Mouse (Mus musculus): ENCODE results near the gene Vkorc1l1. TPM values are rescaled to one million over a fixed set of nuclear protein-coding genes. Genes with fewer than 3 reads are reported as not detected.
"Not testable (repeated sequence)": the region's sequence is repeated elsewhere in the genome, so short reads cannot be mapped to it uniquely, and the experiment has no call there.

Gene Vkorc1l1
- polyA plus RNA-seq, 1 experiment from 2014 or later = 26.2 TPM

DNA sequence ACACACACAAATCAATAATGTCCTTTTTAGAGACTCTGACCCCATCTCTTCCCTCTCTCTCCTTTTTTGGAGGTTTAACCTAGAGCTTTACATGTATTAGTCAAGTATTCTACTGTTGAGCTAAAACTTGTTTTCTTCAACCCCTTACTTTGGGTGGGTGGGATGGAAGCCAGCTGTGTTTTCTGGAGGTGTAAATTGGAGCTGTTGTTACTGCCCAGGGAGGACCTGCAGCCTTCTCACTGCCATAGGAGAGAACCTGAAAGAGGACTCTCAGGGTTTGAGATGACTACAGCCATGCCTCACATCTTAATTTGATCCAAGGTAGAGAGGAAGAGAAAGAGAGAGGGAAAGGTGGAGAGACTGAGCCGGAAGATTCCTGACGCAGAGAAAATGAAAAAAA lies 1.5 kb upstream of the Vkorc1l1 start:
- Histone ChIP-seq H3K4me1 (ENCODE audit: control insufficient read depth, insufficient read depth, low read length) (peaks cover 5% of the 10 kb centered on the region; the same call in 1 of the 2 replicates), H3K4me3 (ENCODE audit: low read depth, low read length) (no peak overlapping the region), H3K27ac (ENCODE audit: low read depth, low read length) (no peak overlapping the region), H3K4me2 (ENCODE audit: low read depth, low read length) (no peak overlapping the region), H3K9ac (replicated peaks; ENCODE audit: low read depth, low read length) (no peak overlapping the region), H3K27me3 (ENCODE audit: control insufficient read depth, insufficient read depth, low read length) (no peaks in the 10 kb centered on the region), H3K36me3 (ENCODE audit: control insufficient read depth, insufficient read depth, low read length) (0 out of 2 replicates have a peak, but pooled peaks cover 3% of the 10 kb centered on the region), H3K9me3 (ENCODE audit: control insufficient read depth, low read length) (no peaks in the 10 kb centered on the region)
- ATAC-seq (ENCODE audit: low read depth) = no peak
- WGBS = 76% methylated on average over 2 of the region's 2 CpGs

DNA sequence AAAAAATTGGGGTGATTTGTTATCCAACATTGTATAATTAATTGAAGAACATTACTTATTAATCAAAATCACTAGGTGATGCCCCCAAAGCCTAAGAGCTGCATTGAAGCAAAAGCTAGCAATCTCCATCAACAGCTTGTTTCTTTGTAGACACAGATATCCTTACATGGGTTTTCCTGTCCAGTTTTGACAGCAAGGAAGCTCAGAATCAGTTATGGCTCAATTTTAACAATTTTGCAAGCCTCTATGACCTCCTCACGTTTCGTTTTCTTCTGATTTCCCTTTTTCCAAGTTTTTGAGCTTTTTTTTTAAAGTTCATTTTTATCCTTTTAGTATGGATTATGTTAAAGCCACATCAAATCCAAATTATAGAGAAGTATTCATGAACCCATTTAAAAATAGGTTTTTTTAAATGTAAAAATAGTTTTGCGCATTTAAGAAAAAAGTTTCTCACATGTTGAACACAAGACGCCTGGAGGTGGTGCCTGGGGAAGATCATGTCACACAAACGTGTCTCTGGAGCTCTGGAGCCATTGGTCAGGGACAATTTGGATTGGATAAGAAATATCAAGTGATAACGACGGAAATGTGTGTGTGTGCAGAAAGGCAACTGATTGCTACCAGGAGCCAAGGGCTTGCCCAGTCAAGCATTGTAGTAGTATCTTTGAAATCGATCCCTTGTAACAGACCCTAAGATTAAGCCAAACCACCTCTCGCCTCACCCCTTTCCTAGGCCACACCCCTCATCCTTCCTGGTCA lies 855 bp upstream of the Vkorc1l1 start:
- H3K4me2 ChIP-seq (ENCODE audit: low read depth, low read length) = peak overlapping the region; percentile 45
- 0 out of 2 replicates have a peak, but pooled peaks cover 3% of the 10 kb centered on the region for H3K36me3 ChIP-seq (ENCODE audit: control insufficient read depth, insufficient read depth, low read length)
- no peaks in the 10 kb centered on the region for H3K27me3 ChIP-seq (ENCODE audit: control insufficient read depth, insufficient read depth, low read length)
- no peaks in the 10 kb centered on the region for H3K9me3 ChIP-seq (ENCODE audit: control insufficient read depth, low read length)
- 10% methylated on average over 9 of the region's 9 CpGs for WGBS
- H3K4me3 ChIP-seq (ENCODE audit: low read depth, low read length) = peak overlapping the region; percentile 69
- ATAC-seq (ENCODE audit: low read depth) = no peak
- peaks cover 5% of the 10 kb centered on the region; the same call in 1 of the 2 replicates for H3K4me1 ChIP-seq (ENCODE audit: control insufficient read depth, insufficient read depth, low read length)
- H3K9ac ChIP-seq (replicated peaks; ENCODE audit: low read depth, low read length) = no peak overlapping the region
- H3K27ac ChIP-seq (ENCODE audit: low read depth, low read length) = peak overlapping the region; percentile 28; the same call in 1 of the 2 replicates

DNA sequence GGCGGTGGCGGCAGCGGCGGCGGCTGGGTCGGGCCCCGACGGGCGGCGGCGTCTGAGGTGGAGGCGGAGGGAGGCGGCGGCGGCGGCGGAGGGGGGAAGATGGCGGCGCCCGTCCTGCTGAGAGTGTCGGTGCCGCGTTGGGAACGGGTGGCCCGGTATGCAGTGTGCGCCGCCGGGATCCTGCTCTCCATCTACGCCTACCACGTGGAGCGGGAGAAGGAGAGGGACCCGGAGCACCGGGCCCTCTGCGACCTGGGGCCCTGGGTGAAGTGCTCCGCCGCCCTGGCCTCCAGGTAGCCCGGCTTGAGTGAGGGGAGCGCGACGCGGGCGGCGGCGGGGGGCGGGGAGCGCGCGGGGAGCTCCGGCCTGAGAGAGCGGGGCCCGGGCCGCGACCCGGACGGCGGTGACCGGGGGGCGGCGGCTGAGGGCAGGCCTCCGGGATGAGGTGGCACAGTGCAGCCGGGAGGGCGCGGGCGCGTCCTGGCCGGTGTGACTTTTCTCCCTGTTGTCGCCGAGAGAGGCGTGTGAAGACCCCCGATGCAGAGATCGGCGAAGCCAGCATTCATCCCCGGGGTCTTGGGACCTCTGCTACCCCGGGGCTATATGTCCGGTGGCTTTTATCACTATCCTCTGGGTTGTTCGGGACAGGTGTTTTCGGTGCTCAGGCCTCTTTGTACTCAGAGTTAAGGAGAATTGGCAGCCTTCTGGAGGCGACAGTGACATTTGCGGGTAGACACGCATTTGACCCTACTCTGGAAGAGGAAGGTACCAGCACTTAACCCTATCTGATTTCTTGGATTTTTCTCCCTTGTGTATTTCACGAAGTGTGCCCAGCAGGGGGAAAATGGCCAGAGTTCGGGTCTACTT lies 536 bp downstream of the Vkorc1l1 start:
- not testable (repeated sequence) for H3K9me3 ChIP-seq (ENCODE audit: control insufficient read depth, low read length); H3K36me3 ChIP-seq (ENCODE audit: control insufficient read depth, insufficient read depth, low read length); H3K4me1 ChIP-seq (ENCODE audit: control insufficient read depth, insufficient read depth, low read length); H3K27me3 ChIP-seq (ENCODE audit: control insufficient read depth, insufficient read depth, low read length)
- Histone ChIP-seq H3K27ac (ENCODE audit: low read depth, low read length) (peak overlapping the region; percentile 60), H3K4me2 (ENCODE audit: low read depth, low read length) (peak overlapping the region; percentile 80), H3K9ac (replicated peaks; ENCODE audit: low read depth, low read length) (peak overlapping the region; percentile 76), H3K4me3 (ENCODE audit: low read depth, low read length) (peak overlapping the region; percentile 69)
- ATAC-seq (ENCODE audit: low read depth) = peak; percentile 68
- 0% methylated on average over 35 of the region's 82 CpGs for WGBS

DNA sequence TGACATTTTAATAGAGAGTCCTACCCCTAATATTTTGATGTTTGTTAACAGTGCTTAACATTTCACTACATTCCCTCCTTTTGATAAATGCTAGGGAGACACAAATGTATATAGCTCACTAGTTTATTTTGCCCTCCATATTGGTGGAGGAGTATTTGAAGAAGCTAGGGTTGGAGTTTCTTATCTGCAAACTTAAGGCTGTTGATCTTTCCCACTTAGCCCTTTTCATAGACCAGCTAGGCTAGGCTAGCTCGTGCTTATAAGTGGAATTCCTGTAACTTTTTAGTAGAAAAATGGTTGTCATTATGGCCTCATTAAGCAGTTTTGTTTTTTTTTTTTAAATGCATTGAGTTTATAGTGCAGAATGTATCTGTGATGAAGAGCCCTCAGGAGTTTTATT lies 1.6 kb downstream of the Vkorc1l1 start:
- no peak overlapping the region for H3K4me3 ChIP-seq (ENCODE audit: low read depth, low read length)
- no peak overlapping the region for H3K9ac ChIP-seq (replicated peaks; ENCODE audit: low read depth, low read length)
- no peak overlapping the region for H3K4me2 ChIP-seq (ENCODE audit: low read depth, low read length)
- no peak overlapping the region for H3K27ac ChIP-seq (ENCODE audit: low read depth, low read length)
- no peaks in the 10 kb centered on the region for H3K27me3 ChIP-seq (ENCODE audit: control insufficient read depth, insufficient read depth, low read length)
- 87% methylated on average over 1 of the region's 1 CpGs for WGBS
- H3K4me1 ChIP-seq (ENCODE audit: control insufficient read depth, insufficient read depth, low read length) = peaks cover 5% of the 10 kb centered on the region; the same call in 1 of the 2 replicates
- ATAC-seq (ENCODE audit: low read depth) = no peak
- H3K9me3 ChIP-seq (ENCODE audit: control insufficient read depth, low read length) = no peaks in the 10 kb centered on the region
- H3K36me3 ChIP-seq (ENCODE audit: control insufficient read depth, insufficient read depth, low read length) = 0 out of 2 replicates have a peak, but pooled peaks cover 3% of the 10 kb centered on the region

DNA sequence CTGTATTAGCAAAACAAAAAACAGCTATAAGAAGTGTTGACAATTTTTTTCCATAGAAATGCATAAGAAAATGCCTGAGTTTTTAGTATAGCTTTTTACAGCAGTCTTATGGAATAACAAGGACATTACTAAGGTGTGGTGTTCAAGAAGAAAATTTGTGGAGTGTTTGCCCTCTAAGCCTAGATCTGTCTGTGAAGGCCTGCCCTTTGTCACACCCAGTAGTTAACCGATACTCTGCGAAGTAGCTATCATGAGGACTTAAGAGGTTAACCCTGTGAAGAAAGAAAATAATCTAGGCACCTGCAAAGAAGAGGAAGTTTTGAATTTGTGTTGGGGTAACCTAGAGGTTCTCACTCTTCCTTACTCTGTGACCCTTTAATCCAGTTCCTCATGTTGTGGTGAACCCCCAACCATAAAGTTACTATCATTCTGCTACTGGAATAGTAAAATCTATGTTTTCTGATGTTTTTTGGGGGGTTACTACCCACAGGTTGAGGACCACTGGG lies 5.8 kb downstream of the Vkorc1l1 start:
- 97% methylated on average over 2 of the region's 2 CpGs for WGBS
- no peaks in the 10 kb centered on the region for H3K9me3 ChIP-seq (ENCODE audit: control insufficient read depth, low read length)
- 0 out of 2 replicates have a peak, but pooled peaks cover 3% of the 10 kb centered on the region for H3K36me3 ChIP-seq (ENCODE audit: control insufficient read depth, insufficient read depth, low read length)
- no peak for ATAC-seq (ENCODE audit: low read depth)
- H3K27me3 ChIP-seq (ENCODE audit: control insufficient read depth, insufficient read depth, low read length) = no peaks in the 10 kb centered on the region
- H3K27ac ChIP-seq (ENCODE audit: low read depth, low read length) = no peak overlapping the region
- no peak overlapping the region for H3K4me3 ChIP-seq (ENCODE audit: low read depth, low read length)
- no peak overlapping the region for H3K9ac ChIP-seq (replicated peaks; ENCODE audit: low read depth, low read length)
- H3K4me2 ChIP-seq (ENCODE audit: low read depth, low read length) = no peak overlapping the region
- H3K4me1 ChIP-seq (ENCODE audit: control insufficient read depth, insufficient read depth, low read length) = peaks cover 4% of the 10 kb centered on the region; the same call in 1 of the 2 replicates

DNA sequence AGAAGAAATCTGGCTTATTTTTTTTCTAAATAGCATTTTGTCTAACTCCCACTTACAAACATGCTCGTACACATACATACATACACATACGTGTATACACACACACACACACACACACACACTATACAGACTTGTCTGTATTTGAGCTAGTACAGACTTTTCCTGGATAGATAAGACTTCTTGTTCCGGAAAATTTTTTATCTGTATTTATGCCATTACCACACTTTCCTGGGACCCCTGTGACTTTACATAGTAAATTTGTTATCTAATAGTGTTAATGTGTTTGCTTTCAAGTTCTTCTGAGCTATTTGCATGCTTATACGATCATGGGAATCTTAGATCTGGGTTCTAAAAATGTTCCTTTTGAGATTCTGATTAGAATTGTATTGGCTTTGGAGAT lies 10.4 kb downstream of the Vkorc1l1 start:
- WGBS = 94% methylated on average over 4 of the region's 4 CpGs
- H3K9ac ChIP-seq (replicated peaks; ENCODE audit: low read depth, low read length) = no peak overlapping the region

DNA sequence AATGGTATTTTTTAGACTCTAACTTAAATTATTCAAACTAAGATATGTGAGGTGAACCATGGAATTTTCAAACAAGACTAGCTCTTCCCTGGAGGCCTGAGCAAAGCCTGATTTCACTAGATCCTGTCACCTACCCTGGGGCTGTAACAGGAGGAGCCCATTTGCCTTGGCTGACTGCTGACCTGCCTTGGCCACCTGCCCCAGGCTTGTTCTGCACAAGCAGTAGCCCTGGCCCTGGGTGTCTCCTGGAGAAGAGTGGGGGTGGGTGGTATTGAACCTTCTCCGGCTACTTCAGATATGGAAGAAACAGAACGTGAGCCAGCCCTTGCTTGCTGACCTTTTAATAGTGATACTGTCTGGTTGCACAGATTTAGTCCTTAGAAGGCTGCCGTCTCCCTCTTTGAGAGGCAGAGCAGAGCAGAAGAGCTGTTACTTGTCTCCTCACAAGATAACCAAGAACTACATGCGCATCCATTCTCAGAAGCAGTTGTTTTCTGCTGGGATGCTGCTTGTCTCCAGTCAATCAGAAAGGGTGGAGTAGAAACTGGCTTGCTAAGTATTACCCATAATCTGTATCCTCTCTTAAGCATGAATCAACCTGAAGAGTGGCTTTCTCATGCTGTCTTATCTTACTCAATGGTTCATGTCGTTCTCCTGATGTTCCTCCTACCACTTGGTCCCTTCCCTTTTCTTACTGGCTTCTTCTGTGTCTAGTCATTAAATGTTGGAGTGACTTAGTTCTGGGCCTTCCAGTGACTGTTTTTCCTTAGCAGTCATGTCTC lies 12.9 kb downstream of the Vkorc1l1 start:
- Histone ChIP-seq H3K27ac (ENCODE audit: low read depth, low read length) (no peak overlapping the region), H3K9me3 (ENCODE audit: control insufficient read depth, low read length) (no peaks in the 10 kb centered on the region)
- WGBS = 88% methylated on average over 5 of the region's 5 CpGs

More for the DNA sequence above, 10.4 kb downstream of the Vkorc1l1 start:
- H3K36me3 ChIP-seq (ENCODE audit: control insufficient read depth, insufficient read depth, low read length) = no peaks in the 10 kb centered on the region
- no peak overlapping the region for H3K27ac ChIP-seq (ENCODE audit: low read depth, low read length)
- no peaks in the 10 kb centered on the region for H3K27me3 ChIP-seq (ENCODE audit: control insufficient read depth, insufficient read depth, low read length)
- no peaks in the 10 kb centered on the region for H3K4me1 ChIP-seq (ENCODE audit: control insufficient read depth, insufficient read depth, low read length)
- ATAC-seq (ENCODE audit: low read depth) = no peak
- H3K4me3 ChIP-seq (ENCODE audit: low read depth, low read length) = no peak overlapping the region
- no peak overlapping the region for H3K4me2 ChIP-seq (ENCODE audit: low read depth, low read length)
- H3K9me3 ChIP-seq (ENCODE audit: control insufficient read depth, low read length) = no peaks in the 10 kb centered on the region

DNA sequence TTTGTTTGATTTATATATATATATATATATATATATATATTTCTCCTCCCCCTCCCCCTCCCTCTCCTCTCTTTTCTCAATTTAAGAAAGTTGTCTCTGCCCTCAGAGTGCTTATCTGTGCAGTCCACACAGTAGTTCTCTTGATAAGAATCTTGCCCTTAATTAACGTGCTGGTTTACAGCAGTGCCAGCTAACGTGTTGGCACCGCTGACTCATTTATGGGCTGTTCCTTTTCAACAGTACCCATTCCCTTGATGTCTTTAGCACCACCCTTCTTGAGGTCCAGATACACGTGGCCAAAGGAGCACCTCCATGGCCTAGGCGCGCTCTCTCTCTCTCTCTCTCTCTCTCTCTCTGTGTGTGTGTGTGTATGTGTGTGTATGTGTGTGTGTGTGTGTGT lies 14.0 kb downstream of the Vkorc1l1 start:
- WGBS = 91% methylated on average over 6 of the region's 6 CpGs
- no peak overlapping the region for H3K4me2 ChIP-seq (ENCODE audit: low read depth, low read length)
- H3K27ac ChIP-seq (ENCODE audit: low read depth, low read length) = no peak overlapping the region
- no peak overlapping the region for H3K4me3 ChIP-seq (ENCODE audit: low read depth, low read length)
- ATAC-seq (ENCODE audit: low read depth) = no peak
- H3K9ac ChIP-seq (replicated peaks; ENCODE audit: low read depth, low read length) = no peak overlapping the region
- no peaks in the 10 kb centered on the region for H3K4me1 ChIP-seq (ENCODE audit: control insufficient read depth, insufficient read depth, low read length)
- no peaks in the 10 kb centered on the region for H3K27me3 ChIP-seq (ENCODE audit: control insufficient read depth, insufficient read depth, low read length)
- no peaks in the 10 kb centered on the region for H3K36me3 ChIP-seq (ENCODE audit: control insufficient read depth, insufficient read depth, low read length)
- no peaks in the 10 kb centered on the region for H3K9me3 ChIP-seq (ENCODE audit: control insufficient read depth, low read length)

More for the DNA sequence above, 12.9 kb downstream of the Vkorc1l1 start:
- H3K9ac ChIP-seq (replicated peaks; ENCODE audit: low read depth, low read length) = no peak overlapping the region
- no peaks in the 10 kb centered on the region for H3K36me3 ChIP-seq (ENCODE audit: control insufficient read depth, insufficient read depth, low read length)
- no peaks in the 10 kb centered on the region for H3K27me3 ChIP-seq (ENCODE audit: control insufficient read depth, insufficient read depth, low read length)
- H3K4me3 ChIP-seq (ENCODE audit: low read depth, low read length) = no peak overlapping the region
- H3K4me1 ChIP-seq (ENCODE audit: control insufficient read depth, insufficient read depth, low read length) = no peaks in the 10 kb centered on the region
- no peak overlapping the region for H3K4me2 ChIP-seq (ENCODE audit: low read depth, low read length)
- ATAC-seq (ENCODE audit: low read depth) = no peak

Data from neural tube, embryonic 14.5 days (tissue).